In the genomic region with DNA sequence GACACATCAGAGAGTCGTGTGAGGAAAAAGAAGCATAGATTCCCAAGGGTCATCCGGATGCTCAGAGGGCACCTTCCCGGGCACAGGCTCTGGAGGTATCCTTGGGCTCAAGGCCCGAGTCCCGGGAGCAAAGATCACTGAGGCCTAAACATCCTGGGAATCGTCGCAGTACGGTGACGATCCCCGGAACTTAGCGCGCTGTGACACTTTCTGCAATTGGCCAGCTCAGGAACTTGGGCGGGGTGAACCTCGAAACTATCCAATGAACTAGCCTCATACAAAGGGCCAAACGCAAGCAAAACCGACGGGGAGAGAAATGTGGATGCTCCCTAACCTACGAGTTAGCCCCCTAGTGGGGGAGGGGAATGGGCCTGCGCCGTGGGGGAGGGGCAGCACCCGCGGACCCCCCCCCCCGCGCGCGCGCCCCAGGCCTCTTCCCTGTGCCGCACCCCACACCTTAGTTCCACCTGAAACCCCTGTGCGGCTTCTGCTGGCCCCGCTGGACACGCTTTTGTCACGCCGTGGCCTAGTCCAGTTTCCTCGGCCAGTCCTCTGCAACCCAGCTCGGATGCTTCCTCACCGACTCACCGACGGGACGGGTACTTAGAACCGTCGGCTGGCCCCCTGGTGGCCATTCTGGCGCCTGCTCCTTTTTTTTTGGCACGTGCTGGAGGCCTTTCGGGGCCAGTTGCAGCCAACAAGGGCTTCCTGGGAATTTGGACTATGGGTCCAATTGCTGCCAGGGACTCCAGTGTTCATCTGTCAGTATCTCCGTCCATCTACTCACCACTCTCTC, we compare ENCODE assay signal across 8 mouse cellular contexts. TPM values are rescaled to one million over a fixed set of nuclear protein-coding genes. Genes with fewer than 3 reads are reported as not detected.
A peak's percentile ranks its signal among the peaks of the same experiment; 100 is the strongest.
DNase-seq lines count a peak whose midpoint lies in the region; ATAC-seq and TF ChIP-seq lines count a peak whose summit lies in the region.

No protein-coding gene starts in this region.

- peaks cover 35% of the 10 kb centered on the region for H3K36me3 ChIP-seq in G1E (replicated peaks)
- H3K36me3 ChIP-seq in forebrain, embryonic 16.5 days (ENCODE audit: control insufficient read depth, insufficient read depth) = no peaks in the 10 kb centered on the region
- peaks cover 8% of the 10 kb centered on the region for H3K36me3 ChIP-seq in lung, embryonic 15.5 days

- H3K27ac ChIP-seq in forebrain, embryonic 16.5 days (ENCODE audit: low read length) = peak overlapping the region; percentile 99
- H3K27ac ChIP-seq in layer of hippocampus, adult 2 months = peak overlapping the region; percentile 100
- peak overlapping the region; percentile 97 for H3K27ac ChIP-seq in lung, embryonic 15.5 days

- H3K27me3 ChIP-seq in G1E (ENCODE audit: insufficient read depth, low read length) = no peaks in the 10 kb centered on the region
- no peaks in the 10 kb centered on the region for H3K27me3 ChIP-seq in forebrain, embryonic 16.5 days (replicated peaks; ENCODE audit: control insufficient read depth, insufficient read depth, low read length)
- H3K27me3 ChIP-seq in lung, embryonic 15.5 days = no peaks in the 10 kb centered on the region

- DNase-seq in G1E (ENCODE audit: low spot score) = peak; percentile 95
- DNase-seq in cerebellum, adult 18-20 months = peak; percentile 82 to 96
- DNase-seq in heart, postnatal 36 days = peak; percentile 97 to 99
- peak; percentile 94 for DNase-seq in layer of hippocampus, adult 2 months (ENCODE audit: low spot score in 2 of 2)
- peak; percentile 88 for DNase-seq in ovary, adult 18-20 months (ENCODE audit: low spot score)
- peak; percentile 99 for DNase-seq in thymus, postnatal 0 days (ENCODE audit: low spot score)

- no peaks in the 10 kb centered on the region for H3K9me3 ChIP-seq in G1E (replicated peaks)
- H3K9me3 ChIP-seq in forebrain, embryonic 16.5 days (ENCODE audit: control insufficient read depth, low read length) = no peaks in the 10 kb centered on the region
- H3K9me3 ChIP-seq in lung, embryonic 15.5 days = no peaks in the 10 kb centered on the region

- under 1% methylated on average over 40 of the region's 45 CpGs for WGBS in forebrain, embryonic 16.5 days
- WGBS in lung, embryonic 15.5 days = 1% methylated on average over 41 of the region's 45 CpGs

- peak overlapping the region; percentile 99 for H3K9ac ChIP-seq in forebrain, embryonic 16.5 days (replicated peaks; ENCODE audit: low read depth, low read length)
- peak overlapping the region; percentile 98 for H3K9ac ChIP-seq in lung, embryonic 15.5 days

- H3K4me2 ChIP-seq in forebrain, embryonic 16.5 days (ENCODE audit: low read length) = peak overlapping the region; percentile 49
- H3K4me2 ChIP-seq in lung, embryonic 15.5 days = peak overlapping the region; percentile 49

- ATAC-seq in G1E (ENCODE audit: extremely low read depth, insufficient number of reproducible peaks, low FRiP score, poor library complexity, severe bottlenecking) = peak; percentile 62
- ATAC-seq in forebrain, embryonic 16.5 days = peak; percentile 88
- ATAC-seq in lung, embryonic 15.5 days (ENCODE audit: borderline replicate concordance, extremely low read depth, low FRiP score, low TSS enrichment) = peak; percentile 84

- peak overlapping the region; percentile 94 for H3K4me3 ChIP-seq in G1E (ENCODE audit: low read depth, low read length)
- H3K4me3 ChIP-seq in forebrain, embryonic 16.5 days (replicated peaks; ENCODE audit: low read length) = peak overlapping the region; percentile 100
- H3K4me3 ChIP-seq in layer of hippocampus, adult 2 months = peak overlapping the region; percentile 97
- H3K4me3 ChIP-seq in lung, embryonic 15.5 days = peak overlapping the region; percentile 79

- peaks cover 41% of the 10 kb centered on the region for H3K4me1 ChIP-seq in G1E (ENCODE audit: insufficient read depth, low read depth, low read length)
- peaks cover 34% of the 10 kb centered on the region for H3K4me1 ChIP-seq in forebrain, embryonic 16.5 days (replicated peaks; ENCODE audit: control insufficient read depth, insufficient read depth, low read length)
- H3K4me1 ChIP-seq in lung, embryonic 15.5 days = peaks cover 31% of the 10 kb centered on the region

- TF ChIP-seq CTCF in G1E (IDR thresholded peaks at IDR 0.05; ENCODE audit: low read depth, low read length) = peak; percentile 14; the same call in 1 of the 2 replicates
- TF ChIP-seq CTCF in layer of hippocampus, adult 2 months (conservative IDR thresholded peaks at IDR 0.05) = peak; percentile 87

- intact Hi-C loops in heart, postnatal 36 days (cut with DNase I) = loop anchor here (2.0 to 5.0 kb wide), 4 partner anchors 89 to 257 kb away; a partner anchor contains a TSS

RNA-seq across cellular contexts. Expression of a gene that starts 0.5 kb away (rescaled TPM):
- 516 and 535 TPM in 2 replicates for total RNA-seq in G1E (2014; fragmentation: Nextera tagmentation)
- total RNA-seq in G1E (2017) = 421 and 442 TPM in 2 replicates
- 422 and 440 TPM in 2 replicates for polyA plus RNA-seq in G1E (2012)
- polyA plus RNA-seq in forebrain, embryonic 16.5 days (2015; fragmentation: Nextera tagmentation; extraction: Ambion mirVana) = 635 and 668 TPM in 2 replicates
- total RNA-seq in heart, postnatal 36 days (2021) = 10 to 100 TPM; 84.3 to 95.1 TPM
- 100 to 1,000 TPM; 229 to 239 TPM for total RNA-seq in layer of hippocampus, adult 2 months (2021)
- polyA plus RNA-seq in lung, embryonic 15.5 days (2015; fragmentation: Nextera tagmentation; extraction: Ambion mirVana) = 698 TPM in 2 replicates
- 772 and 787 TPM in 2 replicates for polyA plus RNA-seq in thymus, postnatal 0 days (2015; fragmentation: Nextera tagmentation; extraction: Ambion mirVana)

RNA-seq across cellular contexts. Expression of a gene that starts 17.7 kb away (rescaled TPM):
- not detected in 2 replicates for total RNA-seq in G1E (2014; fragmentation: Nextera tagmentation)
- 0.17 and 0.33 TPM in 2 replicates for total RNA-seq in G1E (2017)
- 0.06 TPM in 1 of 2 replicates, not detected in the other for polyA plus RNA-seq in G1E (2012)
- polyA plus RNA-seq in forebrain, embryonic 16.5 days (2015; fragmentation: Nextera tagmentation; extraction: Ambion mirVana) = 7.9 and 22.5 TPM in 2 replicates
- under 1 TPM; 0.42 to 0.43 TPM for total RNA-seq in heart, postnatal 36 days (2021)
- total RNA-seq in layer of hippocampus, adult 2 months (2021) = 10 to 100 TPM in 1 of 2 experiments, 1 to 10 TPM in 1; 9.9 to 10.5 TPM
- polyA plus RNA-seq in lung, embryonic 15.5 days (2015; fragmentation: Nextera tagmentation; extraction: Ambion mirVana) = 0.91 and 1.2 TPM in 2 replicates
- 28.9 and 32.5 TPM in 2 replicates for polyA plus RNA-seq in thymus, postnatal 0 days (2015; fragmentation: Nextera tagmentation; extraction: Ambion mirVana)

RNA-seq across cellular contexts. Expression of a gene that starts 24.3 kb away (rescaled TPM):
- total RNA-seq in G1E (2014; fragmentation: Nextera tagmentation) = not detected in 2 replicates
- total RNA-seq in G1E (2017) = not detected in 2 replicates
- polyA plus RNA-seq in G1E (2012) = 0.06 TPM in 1 of 2 replicates, not detected in the other
- polyA plus RNA-seq in forebrain, embryonic 16.5 days (2015; fragmentation: Nextera tagmentation; extraction: Ambion mirVana) = not detected in 2 replicates
- under 1 TPM; 0.22 to 0.25 TPM for total RNA-seq in heart, postnatal 36 days (2021)
- not detected for total RNA-seq in layer of hippocampus, adult 2 months (2021)
- 0.80 and 1.3 TPM in 2 replicates for polyA plus RNA-seq in lung, embryonic 15.5 days (2015; fragmentation: Nextera tagmentation; extraction: Ambion mirVana)
- 1.2 and 2.1 TPM in 2 replicates for polyA plus RNA-seq in thymus, postnatal 0 days (2015; fragmentation: Nextera tagmentation; extraction: Ambion mirVana)

RNA-seq across cellular contexts. Expression of a gene that starts 33.9 kb away (rescaled TPM):
- total RNA-seq in G1E (2014; fragmentation: Nextera tagmentation) = 15.2 and 17.6 TPM in 2 replicates
- total RNA-seq in G1E (2017) = 34.4 and 41.0 TPM in 2 replicates
- polyA plus RNA-seq in G1E (2012) = 22.4 and 24.2 TPM in 2 replicates
- polyA plus RNA-seq in forebrain, embryonic 16.5 days (2015; fragmentation: Nextera tagmentation; extraction: Ambion mirVana) = 62.2 and 62.9 TPM in 2 replicates
- total RNA-seq in heart, postnatal 36 days (2021) = 10 to 100 TPM in 1 of 2 experiments, 1 to 10 TPM in 1; 8.6 to 11.0 TPM
- total RNA-seq in layer of hippocampus, adult 2 months (2021) = 10 to 100 TPM; 25.0 to 26.2 TPM
- polyA plus RNA-seq in lung, embryonic 15.5 days (2015; fragmentation: Nextera tagmentation; extraction: Ambion mirVana) = 45.9 and 46.4 TPM in 2 replicates
- polyA plus RNA-seq in thymus, postnatal 0 days (2015; fragmentation: Nextera tagmentation; extraction: Ambion mirVana) = 73.5 and 74.0 TPM in 2 replicates

RNA-seq across cellular contexts. Expression of a gene that starts 34.0 kb away (rescaled TPM):
- 9.7 and 10.0 TPM in 2 replicates for total RNA-seq in G1E (2014; fragmentation: Nextera tagmentation)
- total RNA-seq in G1E (2017) = 22.2 and 31.1 TPM in 2 replicates
- polyA plus RNA-seq in G1E (2012) = 5.4 and 11.6 TPM in 2 replicates
- polyA plus RNA-seq in forebrain, embryonic 16.5 days (2015; fragmentation: Nextera tagmentation; extraction: Ambion mirVana) = 83.8 and 99.9 TPM in 2 replicates
- 10 to 100 TPM; 13.9 TPM for total RNA-seq in heart, postnatal 36 days (2021)
- 10 to 100 TPM; 73.7 to 77.4 TPM for total RNA-seq in layer of hippocampus, adult 2 months (2021)
- polyA plus RNA-seq in lung, embryonic 15.5 days (2015; fragmentation: Nextera tagmentation; extraction: Ambion mirVana) = 43.3 and 47.2 TPM in 2 replicates
- polyA plus RNA-seq in thymus, postnatal 0 days (2015; fragmentation: Nextera tagmentation; extraction: Ambion mirVana) = 60.4 and 61.6 TPM in 2 replicates

Comparison
In these comparisons a context has a peak if more than half of its experiments do, and no peak if none do; other contexts are left out.
1. Peak in every context shown above with its lines: DNase-seq, ATAC-seq, H3K4me3 ChIP-seq and H3K27ac ChIP-seq.